Mouse (Mus musculus) C2C12 (cell line): ENCODE results near the gene Ccnd1.

Experiments used
- CTCF ChIP-seq: IDR thresholded peaks from one replicate; pipeline ENCODE4 v1.5.1; 2011; ENCODE audit not compliant: control insufficient read depth, insufficient read depth, insufficient read length
- MAX ChIP-seq: IDR thresholded peaks from one replicate; pipeline ENCODE4 v1.6.1; 2011; ENCODE audit warnings: mild to moderate bottlenecking, control low read depth
- MYOD1 ChIP-seq: IDR thresholded peaks from one replicate; pipeline ENCODE4 v1.6.1; 2011; ENCODE audit warnings: low read depth; ENCODE audit not compliant: control insufficient read depth, insufficient read length
- MYOG ChIP-seq: IDR thresholded peaks from one replicate; pipeline ENCODE4 v1.6.1; 2011; ENCODE audit not compliant: control insufficient read depth, insufficient read length; ENCODE audit errors: extremely low read depth
- USF1 ChIP-seq: IDR thresholded peaks from one replicate; pipeline ENCODE4 v1.6.1; 2011; ENCODE audit warnings: low read depth, mild to moderate bottlenecking, control low read depth, moderate library complexity

GRCm38 (mm10) chr7:144963911-144964310 is 24.2 kb upstream of the Ccnd1 start:
- no peak for TF ChIP-seq CTCF
- no peak for TF ChIP-seq USF1
- TF ChIP-seq MYOG: no peak
- no peak for TF ChIP-seq MAX
- TF ChIP-seq MYOD1: no peak
